Mouse (Mus musculus) megakaryocyte, adult 5-6 weeks (primary cell): Measurements from ENCODE around the gene Hjurp. TPM values are rescaled to one million over a fixed set of nuclear protein-coding genes. Genes with fewer than 3 reads are reported as not detected.

Experiments used
- ATAC-seq: 2 replicates; pipeline ENCODE4 v1.8.0; 2016; ENCODE audit warnings: mild to moderate bottlenecking, inconsistent platforms; ENCODE audit not compliant: poor library complexity, severe bottlenecking
- total RNA-seq, 2 experiments: library from RNA; stranded (forward) in 1 of 2; stranded (reverse) in 1 of 2; fragments of 153-499, 151-499 nt in 1 of 2; fragments of 221-1000, 200-1000 nt in 1 of 2; gene quantifications; 2 replicates each; pipeline versions ENCODE4 v1.2.3 to v1.2.4; 2015 to 2017

The Hjurp gene
- total RNA-seq, 2 experiments from 2014 or later, result 99.8 to 174 TPM

DNA sequence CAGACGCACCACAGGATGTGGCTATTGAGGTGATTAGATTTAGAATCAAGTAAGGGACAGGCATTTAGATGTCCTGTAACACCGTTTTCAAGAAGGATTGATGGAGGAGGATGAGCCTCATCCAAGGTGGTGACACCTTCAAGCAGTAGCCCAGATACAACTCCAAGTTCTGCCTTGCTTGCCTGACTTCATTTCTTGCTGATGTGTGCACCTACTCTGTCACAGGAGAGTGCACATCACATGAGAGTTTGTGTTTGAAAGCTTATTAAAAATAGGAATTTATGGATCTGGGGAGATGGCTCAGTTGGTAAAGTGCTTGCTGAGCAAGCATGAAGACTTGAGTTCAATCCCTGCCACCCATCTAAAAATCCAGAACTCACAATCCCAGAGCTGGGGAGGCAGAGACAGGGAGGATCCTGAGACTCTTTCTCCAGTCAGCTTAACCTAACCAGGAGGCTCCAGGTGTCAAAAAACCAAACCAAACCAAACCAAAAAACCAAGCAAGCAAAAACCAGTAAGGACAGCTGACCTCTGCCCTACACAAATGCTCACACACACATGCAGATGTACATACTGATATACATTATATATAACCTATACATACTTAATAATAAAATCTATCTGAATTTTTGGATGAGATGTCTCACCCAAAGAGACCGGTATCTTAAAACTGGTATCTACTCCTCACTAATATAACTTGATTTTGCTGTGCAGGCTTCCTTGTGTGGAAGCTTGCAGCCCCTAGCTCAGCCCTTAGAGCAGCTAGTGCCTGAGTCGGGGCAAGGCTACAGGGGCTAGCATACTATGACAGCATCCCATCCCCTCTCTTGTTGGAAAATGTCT, 21.5 kb upstream of the Hjurp start:
- no peak for ATAC-seq

GRCm38 (mm10) chr1:88297480-88298258, 20.2 kb upstream of the Hjurp start:
- no peak for ATAC-seq

GRCm38 (mm10) chr1:88296171-88296920, 18.9 kb upstream of the Hjurp start:
- ATAC-seq, result no peak

DNA sequence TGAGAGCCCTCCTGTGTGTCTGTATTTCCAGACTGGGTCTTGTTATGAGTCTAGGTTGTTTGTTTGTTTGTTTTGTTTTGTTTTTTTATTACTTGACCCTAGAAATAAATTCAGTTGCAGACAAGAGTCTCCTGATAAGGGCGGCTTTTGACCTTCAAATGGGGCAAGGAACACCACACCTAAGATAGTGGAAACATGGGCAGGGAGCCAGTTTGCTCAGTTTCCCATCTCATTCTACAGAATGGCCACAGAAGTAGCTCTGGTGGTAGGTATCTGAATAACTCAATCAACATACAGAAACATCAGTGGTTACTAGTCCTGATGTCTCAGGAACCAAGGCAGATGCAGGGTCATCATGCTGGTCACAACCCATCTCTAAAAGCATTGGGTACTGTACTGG, 17.2 kb upstream of the Hjurp start:
- ATAC-seq, result no peak

DNA sequence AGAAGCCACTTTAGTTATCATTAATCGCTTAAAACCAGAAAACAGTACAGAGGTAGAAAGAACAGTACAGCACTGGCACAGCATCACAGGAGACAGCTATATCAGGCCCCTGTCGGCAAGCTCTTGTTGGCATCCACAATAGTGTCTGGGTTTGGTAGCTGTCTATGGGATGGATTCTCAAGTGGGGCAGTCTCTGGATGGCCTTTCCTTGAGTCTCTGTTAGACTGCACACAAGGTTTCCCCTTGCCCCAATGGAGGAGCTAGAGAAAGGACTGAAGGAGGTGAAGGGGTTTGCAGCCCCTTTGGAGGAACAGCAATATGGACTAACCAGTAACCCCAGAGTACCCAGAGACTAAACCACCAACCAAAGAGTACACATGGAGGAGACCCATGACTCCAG, 14.6 kb upstream of the Hjurp start:
- no peak for ATAC-seq

DNA sequence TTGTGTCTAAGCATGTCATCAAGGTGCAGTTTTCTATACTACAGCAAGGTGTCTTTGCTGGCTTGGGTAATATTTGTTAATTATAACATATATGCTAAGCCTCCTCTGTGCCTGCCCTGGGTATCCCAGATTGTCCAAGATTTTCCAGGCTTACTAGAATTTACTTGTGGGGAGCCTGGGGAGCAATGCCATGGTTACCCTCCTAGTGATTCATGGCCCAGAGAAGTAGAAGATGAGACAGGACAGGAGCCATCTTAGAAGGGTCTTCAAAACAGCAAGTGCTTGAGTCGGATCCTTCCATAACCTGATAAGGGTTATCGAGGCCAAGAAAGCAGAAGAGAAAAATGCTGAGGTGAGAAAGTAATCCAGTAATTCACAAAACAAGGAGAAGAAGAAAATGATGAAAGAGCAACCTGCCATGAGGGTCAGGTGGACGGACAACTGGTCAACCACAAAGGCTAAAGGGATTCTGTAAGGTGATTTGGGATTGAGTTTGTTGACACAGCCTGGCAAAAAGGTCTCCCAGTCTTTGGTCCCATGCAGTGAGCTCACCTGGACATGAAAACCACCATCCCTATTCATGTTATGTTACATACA, 14.1 kb upstream of the Hjurp start:
- ATAC-seq, result no peak

DNA sequence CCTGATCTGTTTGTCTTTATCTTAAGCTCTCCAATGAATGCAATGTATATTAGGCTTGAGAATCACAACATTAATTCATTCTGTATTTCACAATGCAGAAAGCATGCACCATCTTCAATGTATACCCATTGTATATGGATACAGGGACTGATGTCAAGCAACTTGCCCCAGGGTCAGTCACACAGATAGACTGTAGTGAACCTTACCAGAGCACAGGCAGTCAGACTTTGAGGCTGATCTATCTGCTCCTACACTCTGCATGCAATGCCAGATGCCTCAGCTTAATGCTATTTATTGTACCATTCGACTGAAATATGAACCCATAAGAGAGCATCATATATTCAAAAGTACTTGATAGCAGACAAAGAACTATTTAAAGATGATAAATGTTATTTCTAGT, 13.1 kb upstream of the Hjurp start:
- no peak for ATAC-seq

GRCm38 (mm10) chr1:88289917-88290316, 12.5 kb upstream of the Hjurp start:
- peak; percentile 48 for ATAC-seq

DNA sequence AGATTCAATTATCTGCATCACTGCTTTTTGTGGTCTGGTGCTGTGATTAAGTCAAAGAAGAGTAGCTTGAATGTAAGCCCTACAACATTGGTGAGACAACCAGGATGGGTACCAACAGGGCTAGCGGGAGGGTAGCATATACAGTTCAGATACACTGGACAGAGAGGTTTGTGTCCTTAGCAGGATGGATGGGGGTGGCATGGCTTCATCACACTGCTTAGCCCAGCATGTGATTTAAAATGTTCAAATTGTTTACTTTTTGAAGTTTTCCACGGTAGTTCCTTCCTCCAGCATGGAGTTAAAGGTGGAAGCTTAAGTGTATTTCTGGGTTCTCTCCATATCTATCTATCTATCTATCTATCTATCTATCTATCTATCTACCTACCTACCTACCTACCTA, 11.7 kb upstream of the Hjurp start:
- ATAC-seq, result no peak

GRCm38 (mm10) chr1:88288789-88289127, 11.3 kb upstream of the Hjurp start:
- ATAC-seq, result no peak

DNA sequence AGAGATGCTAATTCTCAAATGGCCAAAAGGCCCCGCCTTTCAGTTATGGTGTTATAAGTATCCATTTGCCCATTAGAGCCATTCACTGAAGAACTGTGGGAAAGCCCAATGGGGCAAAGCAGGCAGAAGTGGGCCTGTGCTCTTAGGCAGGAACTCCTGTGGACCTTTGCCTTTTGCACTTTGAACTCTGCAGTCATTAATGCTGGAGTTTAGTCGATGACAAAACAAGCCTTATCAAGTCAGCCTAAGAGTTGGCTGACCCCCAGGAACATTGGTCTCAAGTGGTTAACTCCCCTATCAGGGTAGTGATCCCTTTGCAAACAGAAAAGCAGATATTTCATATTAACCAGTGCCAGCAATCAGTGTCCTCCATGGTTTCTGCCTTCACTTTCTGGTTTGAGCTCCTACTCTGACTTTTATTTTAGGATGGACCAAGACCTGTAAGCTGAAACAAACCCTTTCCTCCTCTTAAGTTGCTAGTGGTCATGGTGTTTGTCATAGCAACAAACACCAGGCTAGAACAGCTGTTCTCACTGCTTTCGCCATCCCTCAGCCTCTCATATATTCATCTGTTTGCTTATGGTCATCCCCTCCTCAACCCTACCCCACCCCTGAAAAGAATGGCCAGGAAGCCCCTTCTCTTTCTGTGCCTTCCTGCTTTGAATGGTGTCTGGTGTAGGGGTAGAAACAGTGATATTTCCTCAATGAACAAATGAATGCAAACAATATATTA, 10.8 kb upstream of the Hjurp start:
- no peak for ATAC-seq

GRCm38 (mm10) chr1:88287697-88287980, 10.2 kb upstream of the Hjurp start:
- peak; percentile 39 for ATAC-seq

GRCm38 (mm10) chr1:88286887-88287696, 9.7 kb upstream of the Hjurp start:
- ATAC-seq, result no peak

- ATAC-seq, result no peak
Observed at GRCm38 (mm10) chr1:88286136-88286845, 8.9 kb upstream of the Hjurp start.

GRCm38 (mm10) chr1:88285652-88286051, 8.2 kb upstream of the Hjurp start:
- ATAC-seq, result no peak

- ATAC-seq, result peak; percentile 40
Observed at GRCm38 (mm10) chr1:88284946-88285320, 7.5 kb upstream of the Hjurp start.

GRCm38 (mm10) chr1:88284228-88284945, 7.0 kb upstream of the Hjurp start:
- peak; percentile 6; the same call in 1 of the 2 replicates for ATAC-seq

DNA sequence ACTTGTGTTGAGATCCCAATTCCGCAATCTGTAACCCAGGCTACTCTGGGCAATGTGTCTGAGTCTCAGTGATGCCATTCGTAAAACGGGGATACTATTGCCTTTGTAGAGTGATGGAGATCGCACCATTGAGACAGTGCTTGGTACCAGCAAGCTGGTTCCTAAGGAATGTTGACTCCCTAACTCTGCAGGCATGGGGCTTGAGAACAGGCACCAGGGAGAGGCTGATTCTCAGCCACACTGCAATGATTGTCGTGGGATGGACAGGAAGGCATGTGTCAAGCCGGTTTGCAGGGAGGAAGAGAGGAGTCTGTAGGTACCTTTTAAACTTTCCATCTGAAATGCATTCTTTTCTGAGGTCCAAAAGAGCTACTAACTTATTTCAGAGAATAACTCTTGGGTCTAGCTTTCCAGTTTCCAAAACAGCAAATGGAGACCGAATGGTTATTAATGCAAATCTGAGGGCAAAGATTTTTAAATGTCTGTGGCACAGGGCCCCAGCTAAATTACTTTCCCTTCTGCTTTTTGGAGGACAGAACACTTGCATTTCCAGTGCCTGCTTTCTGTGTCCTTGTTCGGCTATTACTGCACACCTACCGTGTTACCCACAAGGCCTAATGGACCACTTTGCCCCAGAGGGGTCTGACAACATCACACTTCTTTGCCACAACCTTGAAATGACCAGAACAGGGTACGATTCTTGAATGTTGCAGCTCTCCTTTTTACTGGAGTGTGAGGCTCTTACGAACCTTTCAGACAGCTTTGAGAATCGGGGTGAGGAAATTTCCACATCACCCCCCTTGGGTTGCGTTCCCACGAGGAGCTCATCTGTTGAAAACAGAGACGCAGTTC, 6.2 kb upstream of the Hjurp start:
- ATAC-seq, result peak; percentile 43
